Mouse (Mus musculus) cortical plate, adult 2 months (tissue): ENCODE results near the gene C1qtnf2.

Source experiments
- CTCF ChIP-seq: fragments of 200-500 bp; IDR thresholded peaks from 2 replicates; pipeline ENCODE4 v1.5.1; 2011; ENCODE audit warnings: mild to moderate bottlenecking, control low read depth, low read length; ENCODE audit not compliant: insufficient read depth; ENCODE audit errors: extremely low read depth
- POLR2A ChIP-seq: fragments of 200-500 bp; IDR thresholded peaks from 2 replicates; pipeline ENCODE4 v1.6.1; 2011; ENCODE audit warnings: mild to moderate bottlenecking, low read length, control low read depth; ENCODE audit not compliant: insufficient read depth; ENCODE audit errors: extremely low read depth

- TF ChIP-seq POLR2A (no peak), CTCF (no peak)
Observed at GRCm38 (mm10) chr11:43528683-43529499, 54.8 kb downstream of the C1qtnf2 start, which contains the start of gene Ccnjl.
